Mouse (Mus musculus) embryonic fibroblast, embryonic 13.5 days (primary cell): ENCODE data around the gene Marf1.

ENCODE experiments used
- CTCF ChIP-seq: IDR thresholded peaks from 2 replicates; pipeline ENCODE4 v1.5.1; 2011; ENCODE audit warnings: mild to moderate bottlenecking, control low read depth, low read length, moderate library complexity, borderline replicate concordance; ENCODE audit not compliant: insufficient read depth
- POLR2A ChIP-seq: IDR thresholded peaks from 2 replicates; pipeline ENCODE4 v1.6.1; 2011; ENCODE audit warnings: low read depth, mild to moderate bottlenecking, control low read depth, low read length, moderate library complexity

- TF ChIP-seq CTCF: no peak
- no peak for TF ChIP-seq POLR2A
Observed at GRCm38 (mm10) chr16:14131376-14131775, 31.8 kb downstream of the Marf1 start.
